Mouse (Mus musculus) intestine, embryonic 14.5 days (tissue): Measurements from ENCODE around the gene Soat1. TPM values are rescaled to one million over a fixed set of nuclear protein-coding genes. Genes with fewer than 3 reads are reported as not detected.

Experiments used
- ATAC-seq: fragments of 200-750 bp; cut with Nextera tagmentation; replicated peaks from 2 replicates; pipeline ENCODE4 v1.8.0; 2017; ENCODE audit warnings: low read depth, moderate number of reproducible peaks, moderate TSS enrichment, moderate library complexity; ENCODE audit not compliant: low FRiP score, low TSS enrichment
- DNase-seq: peaks from one replicate; pipeline ENCODE4 v3.0.0-alpha.2; 2018; ENCODE audit warnings: low spot score
- H3K27ac ChIP-seq: fragments of 300-500 bp; sonication (generic); 2 replicates; pipeline ENCODE4 v1.5.1; 2014; ENCODE audit warnings: low read depth, mild to moderate bottlenecking, control low read depth
- H3K27me3 ChIP-seq: fragments of 300-500 bp; sonication (generic); replicated peaks from 2 replicates; pipeline ENCODE4 v1.6.1; 2014; ENCODE audit warnings: low read length, control low read depth; ENCODE audit not compliant: control insufficient read depth, insufficient read depth
- H3K36me3 ChIP-seq: fragments of 300-500 bp; sonication (generic); 2 replicates; pipeline ENCODE4 v1.6.1; 2014; ENCODE audit warnings: low read length, control low read depth; ENCODE audit not compliant: control insufficient read depth, insufficient read depth
- H3K4me1 ChIP-seq: fragments of 300-500 bp; sonication (generic); replicated peaks from 2 replicates; pipeline ENCODE4 v1.6.1; 2014; ENCODE audit warnings: low read length, control low read depth, mixed read lengths; ENCODE audit not compliant: control insufficient read depth, insufficient read depth
- H3K4me2 ChIP-seq: fragments of 300-500 bp; sonication (generic); 2 replicates; pipeline ENCODE4 v1.6.1; 2014; ENCODE audit warnings: low read length
- H3K4me3 ChIP-seq: fragments of 300-500 bp; sonication (generic); 2 replicates; pipeline ENCODE4 v1.5.1; 2014; ENCODE audit warnings: low read depth, low read length, control low read depth, mixed read lengths
- H3K9ac ChIP-seq: fragments of 300-500 bp; sonication (generic); 2 replicates; pipeline ENCODE4 v1.6.1; 2014; ENCODE audit warnings: mild to moderate bottlenecking, low read length
- H3K9me3 ChIP-seq: fragments of 300-500 bp; sonication (generic); 2 replicates; pipeline ENCODE4 v1.6.1; 2016; ENCODE audit warnings: low read length, control low read depth; ENCODE audit not compliant: control insufficient read depth
- WGBS: fragments of 180-500 bp; shearing (Covaris S2); extraction: QIAGEN DNeasy Blood & Tissue Kit; methylation state at CpG from one replicate; pipeline ENCODE4 v1.1.7; 2014; 5-methylcytosine and 5-hydroxymethylcytosine counted together
- polyA plus RNA-seq: library from polyadenylated mRNA; unstranded; fragments of >200 nt; fragmentation: Nextera tagmentation; extraction: Ambion mirVana; gene quantifications from 2 replicates; pipeline ENCODE4 v1.2.1, GENCODE M21; 2014

The Soat1 gene
- polyA plus RNA-seq, 1 experiment from 2014 or later: 62.7 TPM

GRCm38 (mm10) chr1:156471955-156472354, 2.2 kb downstream of the Soat1 start:
- WGBS: 71% methylated on average over 7 of the region's 7 CpGs
- H3K27me3 ChIP-seq: no peaks in the 10 kb centered on the region
- no peak overlapping the region for H3K9ac ChIP-seq
- no peak for DNase-seq
- H3K4me1 ChIP-seq: peaks cover 18% of the 10 kb centered on the region
- H3K36me3 ChIP-seq: no peaks in the 10 kb centered on the region
- H3K9me3 ChIP-seq: no peaks in the 10 kb centered on the region
- 0 out of 2 replicates have a peak overlapping the region, but pooled peaks have one; percentile 33 for H3K27ac ChIP-seq
- H3K4me3 ChIP-seq: peak overlapping the region; percentile 73
- ATAC-seq: no peak
- peak overlapping the region; percentile 59 for H3K4me2 ChIP-seq

GRCm38 (mm10) chr1:156471071-156471470, 3.1 kb downstream of the Soat1 start:
- DNase-seq (no peak), ATAC-seq (no peak)
- Histone ChIP-seq H3K27me3 (no peaks in the 10 kb centered on the region), H3K9me3 (0 out of 2 replicates have a peak, but pooled peaks cover 7% of the 10 kb centered on the region), H3K9ac (no peak overlapping the region), H3K27ac (0 out of 2 replicates have a peak overlapping the region, but pooled peaks have one; percentile 33), H3K4me3 (no peak overlapping the region), H3K4me2 (peak overlapping the region; percentile 59), H3K4me1 (peaks cover 18% of the 10 kb centered on the region), H3K36me3 (peaks cover 8% of the 10 kb centered on the region)
- 70% methylated on average over 3 of the region's 3 CpGs for WGBS

GRCm38 (mm10) chr1:156470557-156470956, 3.6 kb downstream of the Soat1 start:
- H3K36me3 ChIP-seq: peaks cover 13% of the 10 kb centered on the region
- H3K4me3 ChIP-seq: no peak overlapping the region
- peak overlapping the region; percentile 59; the same call in 1 of the 2 replicates for H3K4me2 ChIP-seq
- H3K27me3 ChIP-seq: no peaks in the 10 kb centered on the region
- no peak overlapping the region for H3K9ac ChIP-seq
- 0 out of 2 replicates have a peak, but pooled peaks cover 7% of the 10 kb centered on the region for H3K9me3 ChIP-seq
- H3K27ac ChIP-seq: 0 out of 2 replicates have a peak overlapping the region, but pooled peaks have one; percentile 33
- WGBS: 48% methylated on average over 7 of the region's 7 CpGs
- ATAC-seq (peak; percentile 62), DNase-seq (no peak)
- H3K4me1 ChIP-seq: peaks cover 18% of the 10 kb centered on the region

- 82% methylated on average over 3 of the region's 3 CpGs for WGBS
- 0 out of 2 replicates have a peak, but pooled peaks cover 7% of the 10 kb centered on the region for H3K9me3 ChIP-seq
These were observed 5.6 kb downstream of the Soat1 start for GRCm38 (mm10) chr1:156468576-156468975.

GRCm38 (mm10) chr1:156467655-156468255, 6.4 kb downstream of the Soat1 start:
- Histone ChIP-seq H3K27me3 (no peaks in the 10 kb centered on the region), H3K9me3 (0 out of 2 replicates have a peak, but pooled peaks cover 7% of the 10 kb centered on the region), H3K9ac (no peak overlapping the region), H3K36me3 (peaks cover 22% of the 10 kb centered on the region), H3K4me1 (peaks cover 13% of the 10 kb centered on the region), H3K4me2 (no peak overlapping the region), H3K4me3 (no peak overlapping the region), H3K27ac (no peak overlapping the region)
- ATAC-seq (no peak), DNase-seq (no peak)
- WGBS: 70% methylated on average over 12 of the region's 12 CpGs

More at GRCm38 (mm10) chr1:156468576-156468975, 5.6 kb downstream of the Soat1 start:
- H3K27ac ChIP-seq: no peak overlapping the region
- no peaks in the 10 kb centered on the region for H3K27me3 ChIP-seq
- no peak overlapping the region for H3K9ac ChIP-seq
- H3K4me1 ChIP-seq: peaks cover 18% of the 10 kb centered on the region
- ATAC-seq: no peak
- DNase-seq: no peak
- no peak overlapping the region for H3K4me3 ChIP-seq
- H3K4me2 ChIP-seq: no peak overlapping the region
- peaks cover 22% of the 10 kb centered on the region for H3K36me3 ChIP-seq

- Histone ChIP-seq H3K9ac (no peak overlapping the region), H3K4me3 (no peak overlapping the region), H3K4me2 (no peak overlapping the region), H3K36me3 (peaks cover 27% of the 10 kb centered on the region), H3K27me3 (no peaks in the 10 kb centered on the region), H3K4me1 (no peaks in the 10 kb centered on the region), H3K27ac (no peak overlapping the region), H3K9me3 (0 out of 2 replicates have a peak, but pooled peaks cover 7% of the 10 kb centered on the region)
- DNase-seq (no peak), ATAC-seq (no peak)
- WGBS: 78% methylated on average over 9 of the region's 9 CpGs
These were observed 9.2 kb downstream of the Soat1 start for GRCm38 (mm10) chr1:156464963-156465362.

- Histone ChIP-seq H3K9me3 (0 out of 2 replicates have a peak, but pooled peaks cover 7% of the 10 kb centered on the region), H3K27ac (no peak overlapping the region), H3K36me3 (peaks cover 27% of the 10 kb centered on the region), H3K27me3 (no peaks in the 10 kb centered on the region), H3K4me3 (no peak overlapping the region), H3K9ac (no peak overlapping the region), H3K4me1 (0 out of 2 replicates have a peak, but pooled peaks cover 2% of the 10 kb centered on the region), H3K4me2 (no peak overlapping the region)
- ATAC-seq: no peak
- WGBS: 78% methylated on average over 8 of the region's 8 CpGs
- DNase-seq: no peak
These were observed 9.9 kb downstream of the Soat1 start for GRCm38 (mm10) chr1:156463981-156464853.

GRCm38 (mm10) chr1:156462273-156462991, 11.7 kb downstream of the Soat1 start:
- H3K9me3 ChIP-seq: 0 out of 2 replicates have a peak, but pooled peaks cover 7% of the 10 kb centered on the region
- DNase-seq (no peak), ATAC-seq (peak; percentile 53; the same call in 1 of the 2 replicates)
- no peak overlapping the region for H3K9ac ChIP-seq
- peaks cover 27% of the 10 kb centered on the region for H3K36me3 ChIP-seq
- no peak overlapping the region for H3K27ac ChIP-seq
- no peak overlapping the region for H3K4me3 ChIP-seq
- 50% methylated on average over 12 of the region's 12 CpGs for WGBS
- no peak overlapping the region for H3K4me2 ChIP-seq
- H3K27me3 ChIP-seq: no peaks in the 10 kb centered on the region
- H3K4me1 ChIP-seq: 0 out of 2 replicates have a peak, but pooled peaks cover 3% of the 10 kb centered on the region
